Mouse (Mus musculus) stomach, postnatal 0 days (tissue): ENCODE measurements around the gene Lrrc28. TPM values are rescaled to one million over a fixed set of nuclear protein-coding genes. Genes with fewer than 3 reads are reported as not detected.

Experiments used
- ATAC-seq: fragments of 200-750 bp; cut with Nextera tagmentation; 2 replicates; pipeline ENCODE4 v1.8.0; 2017; ENCODE audit not compliant: low FRiP score, low TSS enrichment
- DNase-seq: peaks from one replicate; pipeline ENCODE4 v3.0.0-alpha.2; 2016; ENCODE audit warnings: low spot score
- H3K27ac ChIP-seq: fragments of 300-500 bp; sonication (generic); replicated peaks from 2 replicates; pipeline ENCODE4 v1.5.1; 2014; ENCODE audit warnings: mild to moderate bottlenecking, control low read depth
- H3K27me3 ChIP-seq: fragments of 300-500 bp; sonication (generic); 2 replicates; pipeline ENCODE4 v1.6.1; 2014; ENCODE audit warnings: low read length; ENCODE audit not compliant: control insufficient read depth, insufficient read depth
- H3K36me3 ChIP-seq: fragments of 300-500 bp; sonication (generic); 2 replicates; pipeline ENCODE4 v1.6.1; 2014; ENCODE audit warnings: low read length, mixed read lengths; ENCODE audit not compliant: control insufficient read depth, insufficient read depth
- H3K4me1 ChIP-seq: fragments of 300-500 bp; sonication (generic); replicated peaks from 2 replicates; pipeline ENCODE4 v1.6.1; 2014; ENCODE audit warnings: antibody characterized with exemption; ENCODE audit not compliant: control insufficient read depth, insufficient read depth
- H3K4me2 ChIP-seq: fragments of 300-500 bp; sonication (generic); replicated peaks from 2 replicates; pipeline ENCODE4 v1.6.1; 2014; ENCODE audit warnings: low read depth, mild to moderate bottlenecking, control low read depth, moderate library complexity
- H3K4me3 ChIP-seq: fragments of 300-500 bp; sonication (generic); 2 replicates; pipeline ENCODE4 v1.5.1; 2014; ENCODE audit warnings: low read depth, low read length, control low read depth
- H3K9ac ChIP-seq: fragments of 300-500 bp; sonication (generic); 2 replicates; pipeline ENCODE4 v1.6.1; 2014; ENCODE audit warnings: mild to moderate bottlenecking, low read length, control low read depth, mixed read lengths
- H3K9me3 ChIP-seq: fragments of 300-500 bp; sonication (generic); 2 replicates; pipeline ENCODE4 v1.6.1; 2016; ENCODE audit warnings: low read length; ENCODE audit not compliant: control insufficient read depth
- CTCF ChIP-seq: IDR thresholded peaks from 2 replicates; pipeline ENCODE4 v1.5.1; 2016; ENCODE audit warnings: antibody characterized with exemption, low read depth, mild to moderate bottlenecking, moderate library complexity
- EP300 ChIP-seq: optimal IDR thresholded peaks from 2 replicates; pipeline ENCODE3; 2016; ENCODE audit warnings: antibody characterized with exemption
- WGBS: fragments of 180-500 bp; shearing (Covaris S2); extraction: QIAGEN DNeasy Blood & Tissue Kit; methylation state at CpG from one replicate; pipeline ENCODE4 v1.1.7; 2014; 5-methylcytosine and 5-hydroxymethylcytosine counted together
- polyA plus RNA-seq: library from polyadenylated mRNA; unstranded; fragments of >200 nt; fragmentation: Nextera tagmentation; extraction: Ambion mirVana; gene quantifications from 2 replicates; pipeline ENCODE4 v1.2.1, GENCODE M21; 2015

The Lrrc28 gene
- polyA plus RNA-seq, 1 experiment from 2014 or later, result 66.0 TPM

GRCm38 (mm10) chr7:67606250-67606649 lies 38.8 kb downstream of the Lrrc28 start:
- TF ChIP-seq EP300 (no peak), CTCF (no peak)
- no peak for DNase-seq

GRCm38 (mm10) chr7:67605114-67605513 lies 40.0 kb downstream of the Lrrc28 start:
- no peaks in the 10 kb centered on the region for H3K4me1 ChIP-seq
- ATAC-seq, result no peak
- H3K4me2 ChIP-seq, result no peak overlapping the region
- no peak overlapping the region for H3K4me3 ChIP-seq
- TF ChIP-seq EP300, result no peak
- TF ChIP-seq CTCF, result no peak
- DNase-seq, result no peak
- WGBS, result 86% methylated on average over 6 of the region's 6 CpGs
- no peaks in the 10 kb centered on the region for H3K9me3 ChIP-seq
- H3K27ac ChIP-seq, result no peak overlapping the region
- no peaks in the 10 kb centered on the region for H3K36me3 ChIP-seq
- H3K9ac ChIP-seq, result no peak overlapping the region
- no peaks in the 10 kb centered on the region for H3K27me3 ChIP-seq

More at GRCm38 (mm10) chr7:67606250-67606649, 38.8 kb downstream of the Lrrc28 start:
- Histone ChIP-seq H3K4me2 (no peak overlapping the region), H3K9me3 (no peaks in the 10 kb centered on the region), H3K4me3 (no peak overlapping the region), H3K36me3 (no peaks in the 10 kb centered on the region), H3K27ac (no peak overlapping the region), H3K9ac (no peak overlapping the region), H3K4me1 (no peaks in the 10 kb centered on the region), H3K27me3 (no peaks in the 10 kb centered on the region)
- no peak for ATAC-seq
- WGBS, result 51% methylated on average over 1 of the region's 1 CpGs

DNA sequence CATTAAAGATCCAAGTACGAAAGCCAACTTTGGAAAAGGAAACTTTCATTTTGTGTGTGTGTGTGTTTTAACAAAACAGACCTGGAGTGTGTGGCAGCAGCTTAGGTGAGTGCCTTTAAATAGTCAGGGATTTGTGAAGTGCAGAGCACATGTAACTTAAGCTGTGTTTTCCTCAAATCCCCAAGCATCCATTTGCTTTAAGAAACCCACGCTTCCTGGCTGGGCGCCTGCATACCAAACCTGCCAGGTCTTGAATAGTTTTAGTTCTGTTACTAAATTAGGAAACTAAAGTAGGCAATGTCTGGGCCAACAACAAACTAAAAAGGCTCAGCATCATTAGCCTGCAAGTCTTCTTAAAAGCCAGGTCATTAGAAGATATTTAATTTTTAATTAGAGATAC lies 47.0 kb downstream of the Lrrc28 start:
- H3K4me3 ChIP-seq, result no peak overlapping the region
- no peaks in the 10 kb centered on the region for H3K9me3 ChIP-seq
- ATAC-seq (no peak; the same call in 1 of the 2 replicates), DNase-seq (peak; percentile 34)
- no peak for TF ChIP-seq CTCF
- no peak for TF ChIP-seq EP300
- H3K4me2 ChIP-seq, result no peak overlapping the region
- 51% methylated on average over 3 of the region's 3 CpGs for WGBS
- no peaks in the 10 kb centered on the region for H3K36me3 ChIP-seq
- H3K27me3 ChIP-seq, result no peaks in the 10 kb centered on the region
- H3K4me1 ChIP-seq, result no peaks in the 10 kb centered on the region
- H3K27ac ChIP-seq, result peak overlapping the region; percentile 61; the same call in 1 of the 2 replicates
- H3K9ac ChIP-seq, result no peak overlapping the region

DNA sequence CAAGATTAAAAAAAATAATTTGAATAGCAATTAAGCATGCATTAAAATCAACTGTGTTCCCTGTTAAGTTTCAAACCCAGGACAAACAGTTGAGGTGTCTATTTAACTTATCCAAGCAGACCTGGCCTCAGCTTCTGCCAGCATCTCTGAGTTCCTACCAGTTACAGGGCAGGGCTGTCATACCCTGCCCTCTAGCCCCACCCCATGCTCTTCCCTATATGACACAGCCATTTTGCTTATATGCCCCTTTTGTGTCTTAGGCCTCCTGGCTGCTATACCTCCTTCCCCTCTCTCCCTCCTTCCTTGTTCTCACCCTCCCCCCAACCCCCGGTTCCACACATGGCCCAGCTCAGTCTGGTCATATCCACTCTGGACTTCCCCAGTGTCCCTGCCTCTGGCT lies 48.1 kb downstream of the Lrrc28 start:
- no peak overlapping the region for H3K4me3 ChIP-seq
- H3K9ac ChIP-seq, result no peak overlapping the region
- no peaks in the 10 kb centered on the region for H3K9me3 ChIP-seq
- H3K27ac ChIP-seq, result no peak overlapping the region
- no peaks in the 10 kb centered on the region for H3K27me3 ChIP-seq
- 94% methylated on average over 1 of the region's 1 CpGs for WGBS
- no peaks in the 10 kb centered on the region for H3K36me3 ChIP-seq
- TF ChIP-seq CTCF (no peak), EP300 (no peak)
- no peaks in the 10 kb centered on the region for H3K4me1 ChIP-seq
- DNase-seq (no peak), ATAC-seq (no peak)
- no peak overlapping the region for H3K4me2 ChIP-seq

DNA sequence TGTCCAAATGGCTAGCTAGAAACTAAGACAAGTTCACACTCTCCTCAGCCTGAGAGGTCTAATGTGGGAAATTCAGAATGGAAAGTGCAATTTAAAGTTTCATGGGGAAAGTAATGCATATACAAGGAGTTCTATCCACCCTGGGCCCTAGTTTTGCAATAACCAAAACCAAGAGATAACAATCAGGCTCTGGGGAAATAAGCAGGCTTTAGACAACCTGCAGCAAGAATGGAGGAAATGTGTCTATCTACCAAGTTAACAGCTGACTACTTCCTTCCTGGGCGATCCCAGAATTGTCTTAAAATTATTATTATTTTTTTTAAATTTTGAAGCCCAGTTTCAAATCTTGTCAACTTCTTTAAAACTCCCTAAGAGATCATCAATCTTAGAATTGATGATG lies 48.7 kb downstream of the Lrrc28 start:
- H3K9ac ChIP-seq, result no peak overlapping the region
- WGBS, result 89% methylated on average over 1 of the region's 1 CpGs
- no peak overlapping the region for H3K4me3 ChIP-seq
- no peak overlapping the region for H3K4me2 ChIP-seq
- no peak overlapping the region for H3K27ac ChIP-seq
- H3K4me1 ChIP-seq, result no peaks in the 10 kb centered on the region
- no peak for TF ChIP-seq CTCF
- TF ChIP-seq EP300, result no peak
- ATAC-seq (no peak), DNase-seq (no peak)
- H3K27me3 ChIP-seq, result no peaks in the 10 kb centered on the region
- no peaks in the 10 kb centered on the region for H3K36me3 ChIP-seq
- H3K9me3 ChIP-seq, result no peaks in the 10 kb centered on the region

DNA sequence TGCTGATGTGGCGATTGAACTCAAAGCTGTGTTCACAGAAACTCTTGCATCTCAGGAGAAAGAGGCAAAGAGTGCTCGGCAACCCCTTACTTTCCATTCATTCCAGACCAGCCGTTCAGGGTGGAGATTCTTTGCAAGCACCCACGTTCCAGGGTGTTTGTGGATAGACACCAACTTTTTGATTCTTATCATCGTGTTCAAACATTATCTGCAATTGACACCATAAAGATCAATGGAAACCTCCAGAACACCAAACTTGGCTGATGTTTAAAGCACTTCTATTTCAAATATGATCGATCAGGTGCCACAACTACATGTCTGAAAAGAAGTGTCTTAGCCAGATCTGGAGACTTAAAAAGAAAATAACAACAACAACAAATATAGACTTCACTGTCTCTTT lies 51.2 kb downstream of the Lrrc28 start:
- H3K4me2 ChIP-seq, result no peak overlapping the region
- H3K27me3 ChIP-seq, result no peaks in the 10 kb centered on the region
- TF ChIP-seq EP300 (no peak), CTCF (no peak)
- no peak for DNase-seq
- H3K27ac ChIP-seq, result no peak overlapping the region
- no peak overlapping the region for H3K9ac ChIP-seq
- H3K36me3 ChIP-seq, result no peaks in the 10 kb centered on the region
- no peaks in the 10 kb centered on the region for H3K4me1 ChIP-seq
- no peaks in the 10 kb centered on the region for H3K9me3 ChIP-seq
- no peak overlapping the region for H3K4me3 ChIP-seq
- 83% methylated on average over 6 of the region's 6 CpGs for WGBS
- no peak for ATAC-seq
